ENCODE assay signal across 14 mouse cellular contexts in the genomic region with DNA sequence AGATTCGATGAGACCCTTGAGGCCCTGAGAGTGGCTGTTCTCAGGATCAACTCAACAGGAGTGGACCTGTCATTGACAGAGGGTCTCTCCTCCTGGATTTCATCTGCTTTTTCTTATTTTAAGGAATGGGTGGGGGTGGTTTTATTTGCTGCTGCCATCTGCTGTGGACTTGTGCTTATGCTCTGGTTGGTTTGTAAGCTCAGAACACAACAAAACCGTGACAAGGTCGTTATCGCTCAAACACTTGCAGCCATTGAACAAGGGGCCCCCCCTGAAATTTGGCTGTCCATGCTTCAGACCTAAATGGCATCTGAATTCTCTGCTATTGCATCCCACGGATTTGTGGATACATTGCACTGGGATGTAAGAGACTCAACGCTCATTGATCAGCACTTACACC. TPM values are rescaled to one million over a fixed set of nuclear protein-coding genes. Genes with fewer than 3 reads are reported as not detected.
"Had no signal": no experiment of that assay in that cellular context is flagged by ENCODE, and none has a peak within 500 bp of the region (broad histone marks: within the 10 kb centered on the region; RNA-seq: fewer than 3 reads in every experiment).

No protein-coding gene starts in this region.

RNA-seq across cellular contexts. Expression of a gene that starts 34.1 kb away (rescaled TPM):
- polyA plus RNA-seq: liver, adult 2 months; lung, adult 2 months; lung, embryonic 16.5 days; lung, postnatal 0 days; macrophage; midbrain, embryonic 11.5 days; midbrain, embryonic 12.5 days; midbrain, embryonic 13.5 days; midbrain, embryonic 14.5 days; midbrain, embryonic 15.5 days; midbrain, embryonic 16.5 days; midbrain, postnatal 0 days; myocyte; neural tube, embryonic 11.5 days had no signal
